Mouse (Mus musculus): ENCODE data around the gene Rbm25. TPM values are rescaled to one million over a fixed set of nuclear protein-coding genes. Genes with fewer than 3 reads are reported as not detected.

The Rbm25 gene
- total and polyA plus RNA-seq, 2 experiments from 2014 or later, result 65.1 to 230 TPM

DNA sequence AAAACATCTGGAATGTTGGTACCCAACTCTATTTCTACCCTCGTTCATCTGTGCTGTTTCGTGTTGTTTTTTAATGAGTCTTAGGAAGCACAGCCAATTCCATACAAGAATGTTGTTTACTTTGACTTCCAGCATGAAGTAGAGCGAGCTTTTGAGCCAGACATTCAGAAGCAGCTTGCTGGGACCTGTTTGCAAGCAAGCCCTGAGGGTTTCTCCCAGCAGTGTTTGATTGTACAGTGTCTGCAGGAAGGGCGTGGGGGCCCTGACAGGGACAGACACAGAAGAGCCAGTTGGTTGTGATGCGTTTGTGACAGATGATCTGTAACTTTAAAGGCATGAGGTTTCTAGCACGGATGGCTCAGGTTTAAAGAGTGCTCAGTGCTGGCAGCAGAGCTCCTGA is 90.2 kb downstream of the Rbm25 start:
- Histone ChIP-seq H3K27me3 (ENCODE audit: insufficient read depth, low read length) (no peaks in the 10 kb centered on the region), H3K4me1 (ENCODE audit: insufficient read depth, low read length) (no peaks in the 10 kb centered on the region), H3K4me3 (ENCODE audit: low read length) (no peak overlapping the region), H3K9ac (replicated peaks; ENCODE audit: low read length) (no peak overlapping the region), H3K4me2 (ENCODE audit: low read depth, low read length) (no peak overlapping the region), H3K27ac (peak overlapping the region; percentile 36; the same call in 1 of the 2 replicates), H3K9me3 (ENCODE audit: low read length) (no peaks in the 10 kb centered on the region), H3K36me3 (ENCODE audit: insufficient read depth, low read length) (peaks cover 41% of the 10 kb centered on the region)
- ATAC-seq (no peak), DNase-seq (ENCODE audit: low spot score) (no peak)
- TF ChIP-seq CTCF (IDR thresholded peaks at IDR 0.05; ENCODE audit: low read depth), result no peak
- WGBS, result 79% methylated on average over 6 of the region's 6 CpGs

DNA sequence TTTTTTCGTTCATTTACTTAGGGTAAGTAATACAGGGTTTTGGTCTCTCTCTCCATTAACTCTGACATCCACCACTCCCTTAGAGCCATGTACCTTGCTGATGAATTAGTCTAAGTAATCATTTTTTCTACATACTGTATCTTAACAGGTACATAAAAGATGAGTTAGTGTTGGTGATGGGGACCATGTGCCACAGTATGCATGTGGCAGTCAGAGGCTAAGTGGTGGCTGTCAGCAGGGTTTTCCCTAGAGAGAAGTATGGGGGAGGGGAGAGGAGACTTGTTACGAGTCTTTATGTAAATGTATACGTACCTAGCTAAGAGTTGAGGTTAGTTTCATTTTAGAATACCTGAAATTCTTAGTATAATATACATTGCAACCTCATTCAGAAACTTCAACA is 92.0 kb downstream of the Rbm25 start:
- no peak for DNase-seq (ENCODE audit: low spot score)
- H3K36me3 ChIP-seq (ENCODE audit: insufficient read depth, low read length), result peaks cover 35% of the 10 kb centered on the region
- TF ChIP-seq CTCF (IDR thresholded peaks at IDR 0.05; ENCODE audit: low read depth), result no peak
- no peaks in the 10 kb centered on the region for H3K27me3 ChIP-seq (ENCODE audit: insufficient read depth, low read length)
- 82% methylated on average over 3 of the region's 3 CpGs for WGBS
- ATAC-seq, result no peak
- H3K4me3 ChIP-seq (ENCODE audit: low read length), result no peak overlapping the region
- H3K9ac ChIP-seq (replicated peaks; ENCODE audit: low read length), result no peak overlapping the region
- H3K9me3 ChIP-seq (ENCODE audit: low read length), result no peaks in the 10 kb centered on the region
- no peak overlapping the region for H3K4me2 ChIP-seq (ENCODE audit: low read depth, low read length)
- H3K27ac ChIP-seq, result no peak overlapping the region
- H3K4me1 ChIP-seq (ENCODE audit: insufficient read depth, low read length), result no peaks in the 10 kb centered on the region

DNA sequence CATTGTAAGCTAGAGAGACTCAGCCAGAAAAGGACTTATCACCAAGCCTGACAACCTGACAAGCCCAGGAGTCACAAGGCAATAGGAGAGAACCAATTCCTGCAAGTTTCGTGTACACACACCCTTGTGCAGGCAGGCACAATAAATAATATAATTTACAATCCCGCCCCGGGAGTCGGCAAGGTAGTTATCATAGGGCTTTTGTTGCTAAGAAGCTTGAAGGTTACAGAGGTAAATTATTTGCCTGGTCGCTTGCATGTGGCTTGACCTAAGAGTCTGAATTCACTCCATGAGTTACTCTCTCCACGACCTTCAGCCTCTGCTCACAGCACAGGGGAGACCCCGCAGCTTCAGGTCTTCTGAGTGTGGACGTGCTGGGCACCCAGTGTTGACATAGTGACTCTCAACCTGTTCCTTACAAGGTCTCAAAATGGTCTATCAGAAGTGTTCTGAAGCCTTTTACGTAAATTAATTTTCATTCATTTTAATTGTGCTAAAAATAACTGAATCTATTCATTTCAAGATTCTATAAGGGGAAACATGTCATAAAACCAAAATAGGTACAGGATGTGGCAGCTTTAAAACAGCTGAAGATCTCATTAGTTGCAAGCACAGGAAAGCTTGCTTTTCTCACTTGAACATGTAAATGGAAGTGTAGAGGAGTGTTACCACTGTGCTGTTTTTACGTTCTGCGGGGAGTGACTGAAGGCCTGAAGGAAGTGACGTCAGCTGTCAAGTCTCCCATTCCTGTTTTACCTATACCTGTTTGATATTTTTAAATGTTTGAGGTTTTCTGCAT is 95.7 kb downstream of the Rbm25 start:
- no peak overlapping the region for H3K4me3 ChIP-seq (ENCODE audit: low read length)
- H3K4me1 ChIP-seq (ENCODE audit: insufficient read depth, low read length), result no peaks in the 10 kb centered on the region
- 93% methylated on average over 12 of the region's 12 CpGs for WGBS
- no peaks in the 10 kb centered on the region for H3K27me3 ChIP-seq (ENCODE audit: insufficient read depth, low read length)
- H3K9ac ChIP-seq (replicated peaks; ENCODE audit: low read length), result no peak overlapping the region
- TF ChIP-seq CTCF (IDR thresholded peaks at IDR 0.05; ENCODE audit: low read depth), result no peak
- no peak overlapping the region for H3K4me2 ChIP-seq (ENCODE audit: low read depth, low read length)
- ATAC-seq, result no peak
- H3K9me3 ChIP-seq (ENCODE audit: low read length), result no peaks in the 10 kb centered on the region
- no peak overlapping the region for H3K27ac ChIP-seq
- DNase-seq (ENCODE audit: low spot score), result no peak
- peaks cover 69% of the 10 kb centered on the region for H3K36me3 ChIP-seq (ENCODE audit: insufficient read depth, low read length)

DNA sequence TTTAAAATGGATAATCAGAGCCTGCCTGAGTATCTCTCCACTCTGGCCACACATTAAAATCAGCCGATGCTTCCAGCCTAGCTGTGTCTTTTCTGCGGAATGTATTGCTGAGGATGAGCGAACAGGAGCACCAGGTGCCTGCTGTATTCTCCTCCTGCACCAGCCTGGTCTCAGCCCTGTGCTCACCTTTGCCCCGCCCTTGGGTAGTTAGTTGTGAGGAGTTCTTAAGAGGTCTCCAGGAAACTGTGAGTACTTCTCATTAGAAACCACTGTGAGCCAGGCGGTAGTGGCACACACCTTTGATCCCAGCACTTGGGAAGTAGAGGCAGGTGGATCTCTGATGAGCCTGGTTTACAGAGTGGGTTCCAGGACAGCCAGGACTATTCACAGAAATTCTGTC is 101.2 kb downstream of the Rbm25 start:
- Histone ChIP-seq H3K4me2 (ENCODE audit: low read depth, low read length) (no peak overlapping the region), H3K27ac (no peak overlapping the region), H3K4me1 (ENCODE audit: insufficient read depth, low read length) (no peaks in the 10 kb centered on the region), H3K9ac (replicated peaks; ENCODE audit: low read length) (no peak overlapping the region), H3K4me3 (ENCODE audit: low read length) (no peak overlapping the region), H3K27me3 (ENCODE audit: insufficient read depth, low read length) (no peaks in the 10 kb centered on the region), H3K9me3 (ENCODE audit: low read length) (no peaks in the 10 kb centered on the region), H3K36me3 (ENCODE audit: insufficient read depth, low read length) (peaks cover 65% of the 10 kb centered on the region)
- WGBS, result 96% methylated on average over 5 of the region's 5 CpGs
- DNase-seq (ENCODE audit: low spot score), result no peak
- TF ChIP-seq CTCF (IDR thresholded peaks at IDR 0.05; ENCODE audit: low read depth), result no peak
- no peak for ATAC-seq

Other genes with a start within 250 kb of the Rbm25 start
- gene Dpf3, start 143.5 kb upstream of the Rbm25 start, total RNA-seq (2014; rRNA removed), result 35.8 and 38.9 TPM in 2 replicates
- 16.0 and 19.8 TPM in 2 replicates for gene Dpf3, start 143.5 kb upstream of the Rbm25 start, polyA plus RNA-seq (2015; fragmentation: Nextera tagmentation; extraction: Ambion mirVana)
- 45.0 and 55.6 TPM in 2 replicates for gene Dcaf4, start 110.8 kb upstream of the Rbm25 start, total RNA-seq (2014; rRNA removed)
- 34.5 and 36.9 TPM in 2 replicates for gene Dcaf4, start 110.8 kb upstream of the Rbm25 start, polyA plus RNA-seq (2015; fragmentation: Nextera tagmentation; extraction: Ambion mirVana)
- 33.2 and 36.5 TPM in 2 replicates for gene Zfyve1, start 34.0 kb upstream of the Rbm25 start, total RNA-seq (2014; rRNA removed)
- 14.4 and 14.8 TPM in 2 replicates for gene Zfyve1, start 34.0 kb upstream of the Rbm25 start, polyA plus RNA-seq (2015; fragmentation: Nextera tagmentation; extraction: Ambion mirVana)
- gene Psen1, start 56.9 kb downstream of the Rbm25 start, total RNA-seq (2014; rRNA removed), result 59.3 and 64.5 TPM in 2 replicates
- gene Psen1, start 56.9 kb downstream of the Rbm25 start, polyA plus RNA-seq (2015; fragmentation: Nextera tagmentation; extraction: Ambion mirVana), result 56.0 and 56.8 TPM in 2 replicates
- 3.0 and 4.9 TPM in 2 replicates for gene Papln, start 132.4 kb downstream of the Rbm25 start, total RNA-seq (2014; rRNA removed)
- gene Papln, start 132.4 kb downstream of the Rbm25 start, polyA plus RNA-seq (2015; fragmentation: Nextera tagmentation; extraction: Ambion mirVana), result 0.39 and 0.44 TPM in 2 replicates